Mouse (Mus musculus) lung, adult 2 months (tissue): ENCODE measurements around the gene Lama4. TPM values are rescaled to one million over a fixed set of nuclear protein-coding genes. Genes with fewer than 3 reads are reported as not detected.

Experiments used
- DNase-seq: peaks from one replicate; pipeline ENCODE4 v3.0.0; 2022
- H3K4me1 ChIP-seq: fragments of 200-500 bp; 2 replicates; pipeline ENCODE4 v1.6.1; 2011; ENCODE audit warnings: low read length; ENCODE audit not compliant: control insufficient read depth, insufficient read depth
- H3K4me3 ChIP-seq: fragments of 200-500 bp; replicated peaks from 2 replicates; pipeline ENCODE3; 2011; ENCODE audit warnings: low read depth, mild to moderate bottlenecking, control low read depth, low read length; ENCODE audit errors: extremely low read depth
- CTCF ChIP-seq: fragments of 200-500 bp; IDR thresholded peaks from 2 replicates; pipeline ENCODE4 v1.5.1; 2011; ENCODE audit warnings: mild to moderate bottlenecking, low read length, control low read depth; ENCODE audit not compliant: insufficient read depth
- POLR2A ChIP-seq: fragments of 200-500 bp; IDR thresholded peaks from 2 replicates; pipeline ENCODE4 v1.6.1; 2011; ENCODE audit warnings: low read depth, mild to moderate bottlenecking, control low read depth, low read length, borderline replicate concordance; ENCODE audit errors: extremely low read depth
- WGBS: fragments of 180-500 bp; shearing (Covaris S2); methylation state at CpG from one replicate; pipeline ENCODE4 v1.1.7; 2018; 5-methylcytosine and 5-hydroxymethylcytosine counted together
- polyA plus RNA-seq: library from polyadenylated mRNA; depleted of rRNA; stranded (reverse); fragments of >200 nt; gene quantifications from 2 replicates; pipeline ENCODE4 v1.2.3, GENCODE M21; 2012; rRNA removed

Lama4 gene
- polyA plus RNA-seq: 37.7 and 48.2 TPM in 2 replicates

GRCm38 (mm10) chr10:38965075-38965781 is at the start of gene Lama4:
Gene Lama4 (plus strand): TSS chr10:38965515.
- Histone ChIP-seq H3K4me3 (peak within 1 kb of the TSS; percentile 69), H3K4me1 (peaks cover 6% of the 10 kb centered on the region)
- DNase-seq: peak; percentile 48
- TF ChIP-seq POLR2A (peak; percentile 87; the same call in 1 of the 2 replicates), CTCF (no peak)
- WGBS: 3% methylated on average over 23 of the region's 24 CpGs

DNA sequence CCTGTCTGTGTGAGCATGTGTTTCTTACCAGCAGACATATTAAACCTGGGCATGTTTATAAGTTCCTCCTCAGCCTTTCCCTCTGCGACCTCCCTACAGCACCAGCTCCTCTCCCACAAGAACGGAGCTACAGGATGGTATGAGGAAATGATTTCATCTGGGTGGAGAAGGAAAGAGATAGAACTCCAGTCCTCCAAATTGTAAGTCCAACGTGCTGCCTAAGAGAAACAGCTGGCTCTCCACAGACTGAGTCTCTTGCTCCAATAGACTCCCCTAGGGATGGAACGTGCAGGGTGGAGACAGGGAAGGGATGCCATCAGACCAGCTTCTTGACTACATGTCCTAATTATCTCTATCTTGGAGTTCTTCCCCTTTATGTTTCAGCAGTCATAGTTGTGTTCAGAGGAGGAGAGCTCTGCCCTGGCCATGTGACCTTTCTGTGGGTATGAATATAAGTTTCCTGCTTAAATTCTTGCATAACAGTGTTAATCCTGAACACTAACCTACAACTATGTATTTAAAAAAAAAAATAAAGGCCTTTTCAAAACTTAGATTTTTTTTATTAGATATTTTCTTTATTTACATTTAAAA is 49.2 kb upstream of the Lama4 start:
- no peak for TF ChIP-seq CTCF
- no peak for TF ChIP-seq POLR2A
- no peak overlapping the region for H3K4me3 ChIP-seq
- DNase-seq: no peak
- peaks cover 4% of the 10 kb centered on the region for H3K4me1 ChIP-seq
- WGBS: 26% methylated on average over 4 of the region's 4 CpGs

- no peaks in the 10 kb centered on the region for H3K4me1 ChIP-seq
- H3K4me3 ChIP-seq: no peak overlapping the region
- no peak for TF ChIP-seq CTCF
- TF ChIP-seq POLR2A: no peak
- 57% methylated on average over 6 of the region's 6 CpGs for WGBS
- DNase-seq: no peak
Measured at GRCm38 (mm10) chr10:38928940-38929697, 36.2 kb upstream of the Lama4 start.

DNA sequence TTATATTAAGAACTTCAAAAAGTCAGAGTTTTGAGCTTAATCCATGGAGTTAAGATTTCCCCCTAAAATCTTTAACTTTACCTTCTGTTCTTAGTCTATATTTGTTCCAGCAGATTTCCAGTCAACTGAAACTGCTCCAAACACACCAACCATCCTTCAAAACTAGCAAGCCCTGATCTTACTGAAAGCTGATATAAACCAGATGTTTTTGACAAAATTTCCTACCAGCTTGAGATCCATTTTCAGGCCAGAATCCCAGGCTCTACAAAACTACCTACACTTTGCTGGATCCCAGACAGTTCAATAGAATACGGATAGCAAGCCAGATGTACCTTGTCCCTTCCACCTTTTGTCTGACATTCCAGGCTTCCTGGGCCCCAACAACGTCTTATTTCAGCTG is 20.6 kb upstream of the Lama4 start:
- H3K4me1 ChIP-seq: no peaks in the 10 kb centered on the region
- WGBS: 50% methylated on average over 2 of the region's 2 CpGs
- no peak overlapping the region for H3K4me3 ChIP-seq
- TF ChIP-seq POLR2A: no peak
- TF ChIP-seq CTCF: no peak
- DNase-seq: no peak

GRCm38 (mm10) chr10:38961920-38962319 is 3.4 kb upstream of the Lama4 start:
- TF ChIP-seq POLR2A (no peak), CTCF (no peak)
- Histone ChIP-seq H3K4me3 (no peak overlapping the region), H3K4me1 (no peaks in the 10 kb centered on the region)
- DNase-seq: no peak
- WGBS: 18% methylated on average over 2 of the region's 2 CpGs

DNA sequence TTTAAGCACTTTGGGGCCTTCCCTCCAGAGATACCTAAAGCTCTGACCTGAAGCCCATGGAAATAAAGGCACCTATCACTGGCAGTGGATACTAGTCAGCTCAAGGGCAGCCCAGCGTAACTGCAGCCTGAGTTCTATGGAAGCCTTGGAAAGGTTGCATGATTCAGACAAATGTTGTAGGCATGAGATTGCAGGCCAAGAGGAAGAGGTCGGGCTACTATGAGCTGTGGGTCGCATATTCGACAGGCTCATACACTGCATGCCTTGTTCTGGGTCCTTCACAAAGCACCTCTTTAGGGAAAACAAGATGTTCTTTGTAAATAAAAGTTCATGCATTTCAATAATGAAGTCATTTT is 618 bp upstream of the Lama4 start:
- no peak for TF ChIP-seq POLR2A
- Histone ChIP-seq H3K4me3 (no peak overlapping the region), H3K4me1 (peaks cover 2% of the 10 kb centered on the region)
- 49% methylated on average over 4 of the region's 4 CpGs for WGBS
- no peak for DNase-seq

- WGBS: 2% methylated on average over 14 of the region's 14 CpGs
- TF ChIP-seq CTCF: no peak
- no peak; the same call in 1 of the 2 replicates for TF ChIP-seq POLR2A
- peaks cover 6% of the 10 kb centered on the region for H3K4me1 ChIP-seq
- peak; percentile 33 for DNase-seq
- H3K4me3 ChIP-seq: peak overlapping the region; percentile 69
Measured at GRCm38 (mm10) chr10:38965857-38966256, 542 bp downstream of the Lama4 start.

- Histone ChIP-seq H3K4me3 (peak overlapping the region; percentile 69), H3K4me1 (peaks cover 6% of the 10 kb centered on the region)
- TF ChIP-seq CTCF (no peak), POLR2A (no peak)
- 54% methylated on average over 2 of the region's 2 CpGs for WGBS
- no peak for DNase-seq
Measured at GRCm38 (mm10) chr10:38966646-38967045, 1.3 kb downstream of the Lama4 start.

GRCm38 (mm10) chr10:38968326-38969072 is 3.2 kb downstream of the Lama4 start:
- Histone ChIP-seq H3K4me1 (peaks cover 8% of the 10 kb centered on the region), H3K4me3 (peak overlapping the region; percentile 62)
- no peak for DNase-seq
- TF ChIP-seq POLR2A (no peak), CTCF (no peak)
- 28% methylated on average over 10 of the region's 10 CpGs for WGBS
